Mouse (Mus musculus): Measurements from ENCODE around the gene Adgrl3.

The Adgrl3 gene

GRCm38 (mm10) chr5:81019590-81020254, at the start of gene Adgrl3:
Adgrl3 (plus strand) TSS chr5:81020138.
- DNase-seq (ENCODE audit: low spot score), result peak; percentile 78

DNA sequence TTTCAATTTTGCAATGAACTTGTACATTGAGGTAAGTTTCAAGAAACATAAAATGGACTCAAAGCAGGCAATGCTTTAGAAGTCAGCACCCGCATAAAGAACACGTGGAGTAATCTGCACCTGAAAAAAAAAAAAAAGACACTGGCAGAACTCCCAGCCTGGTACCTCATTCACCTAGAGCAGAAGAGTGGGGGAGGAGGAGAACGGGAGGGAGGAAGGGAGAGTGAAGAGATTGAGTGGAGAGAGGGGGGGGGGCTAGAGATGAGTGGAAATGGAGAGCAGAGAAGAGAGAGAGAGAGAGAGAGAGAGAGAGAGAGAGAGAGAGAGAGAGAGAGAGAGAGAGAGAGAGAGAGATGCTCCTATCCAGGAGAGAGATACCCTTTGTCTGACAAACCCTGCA, 772 bp upstream of the Adgrl3 start:
- no peak for DNase-seq (ENCODE audit: low spot score)

DNA sequence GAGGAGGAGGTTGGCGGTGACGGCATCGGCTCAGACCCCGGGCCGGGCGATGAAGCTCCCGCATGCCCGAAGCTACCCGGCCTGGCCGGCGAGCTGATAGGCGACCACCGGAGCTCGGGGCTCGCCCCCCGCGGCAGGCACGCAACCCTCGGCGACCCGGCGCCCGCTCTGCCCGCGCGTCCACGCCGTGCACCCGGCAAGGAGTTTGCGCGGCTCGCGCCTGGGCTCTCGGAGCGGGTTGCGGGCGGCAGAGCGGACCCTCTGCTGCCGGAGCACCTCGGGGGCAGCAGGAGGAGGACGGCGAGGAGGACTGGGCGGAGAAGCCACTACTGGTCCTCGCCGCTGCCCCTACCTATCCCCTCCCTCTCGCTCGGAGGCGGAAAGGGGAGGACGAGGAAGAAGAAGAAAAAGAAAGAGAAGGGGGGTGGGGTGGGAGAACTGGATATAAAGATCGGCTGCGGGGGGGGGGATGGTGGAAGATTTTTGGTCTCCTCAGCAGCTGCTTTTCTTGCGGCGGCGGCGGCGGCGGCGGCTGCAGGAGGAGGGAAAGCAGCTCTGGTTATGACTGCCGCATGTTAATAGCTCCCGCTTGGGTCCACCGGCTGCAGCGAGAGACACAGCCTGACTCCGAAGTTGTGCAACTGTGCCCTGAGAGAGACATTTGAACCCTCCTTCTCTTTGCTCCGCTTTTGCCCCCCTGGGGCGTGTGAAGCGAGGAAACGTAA, 505 bp downstream of the Adgrl3 start:
- DNase-seq (ENCODE audit: low spot score), result peak; percentile 46

DNA sequence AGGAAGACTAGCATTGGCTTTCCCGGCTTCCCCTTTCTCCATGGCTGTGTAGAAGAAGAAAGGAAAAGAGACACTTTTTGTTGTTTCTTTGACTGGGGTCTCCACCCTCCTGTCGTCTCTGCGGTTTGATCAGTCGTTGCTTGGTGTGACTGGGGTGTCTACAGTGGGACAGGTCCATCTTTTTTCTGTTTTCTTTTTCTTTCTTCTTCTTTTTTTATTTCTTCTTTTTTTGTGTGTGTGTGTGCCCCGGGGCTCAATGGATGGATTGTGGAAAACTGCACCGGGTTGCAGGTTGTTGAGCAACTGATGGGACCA, 1.0 kb downstream of the Adgrl3 start:
- no peak for DNase-seq (ENCODE audit: low spot score)

GRCm38 (mm10) chr5:81021331-81021863, 1.5 kb downstream of the Adgrl3 start:
- DNase-seq (ENCODE audit: low spot score), result peak; percentile 35

DNA sequence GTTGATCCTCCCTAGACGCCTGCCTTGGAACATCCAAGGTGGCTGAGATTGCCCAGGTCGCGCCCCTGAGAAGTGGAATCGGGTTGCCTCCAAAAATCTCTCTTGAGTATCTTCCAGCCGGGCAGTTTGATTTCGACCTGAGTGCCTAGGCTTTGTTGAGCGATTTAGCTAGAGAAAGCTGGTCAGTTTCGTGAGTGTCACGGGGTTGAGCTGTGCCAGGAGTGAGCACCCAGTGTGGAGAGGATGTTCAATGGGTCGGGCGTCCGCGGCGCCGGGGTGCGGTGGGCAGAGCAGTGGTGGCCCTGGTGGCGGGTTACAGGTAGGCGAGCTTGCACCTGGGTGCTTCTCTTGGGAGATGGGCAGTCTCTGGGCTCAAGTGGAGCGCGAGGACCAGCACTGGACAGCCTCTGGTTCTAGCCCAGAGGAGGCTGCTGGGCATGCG, 1.9 kb downstream of the Adgrl3 start:
- peak; percentile 14 for DNase-seq (ENCODE audit: low spot score)

DNA sequence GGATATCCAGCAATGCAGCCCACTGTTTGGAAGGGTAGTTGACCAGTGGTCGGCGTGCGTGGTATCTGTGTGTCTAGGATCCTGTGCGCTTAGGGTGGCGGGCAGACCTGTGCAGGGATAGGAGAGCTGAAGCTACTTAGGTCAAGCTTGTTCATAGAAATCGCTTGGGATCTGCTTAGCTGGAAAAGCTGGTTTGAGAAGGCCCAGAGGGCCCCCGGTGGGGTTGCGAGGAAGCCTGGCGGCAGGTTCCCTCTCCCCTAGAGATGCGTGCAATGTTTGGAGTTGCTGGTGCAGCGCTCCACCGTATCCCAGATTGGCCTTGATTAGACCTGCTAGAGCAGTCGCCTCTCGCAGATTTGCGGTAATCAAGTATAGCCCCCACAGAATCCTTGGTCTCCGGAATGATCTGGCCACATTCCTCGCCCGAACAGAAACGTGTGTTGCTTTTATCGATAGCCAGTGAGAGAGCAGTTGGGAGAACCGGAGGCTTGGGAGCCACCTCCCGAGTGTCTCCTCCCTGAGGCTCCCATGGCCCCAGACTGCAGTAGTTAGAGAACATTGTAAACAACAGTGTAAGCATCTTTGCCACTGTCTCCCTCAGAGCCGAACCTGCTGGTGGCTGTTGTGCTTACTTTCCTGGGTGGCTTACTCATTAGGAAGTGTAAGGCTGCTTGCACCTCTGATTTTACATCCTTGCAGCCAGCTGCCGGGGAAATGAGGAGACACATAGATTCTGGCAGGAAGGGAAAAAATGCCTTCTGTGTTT, 2.6 kb downstream of the Adgrl3 start:
- DNase-seq (ENCODE audit: low spot score), result peak; percentile 18

- DNase-seq (ENCODE audit: low spot score), result no peak
Observed at GRCm38 (mm10) chr5:81023923-81024715, 4.2 kb downstream of the Adgrl3 start.

DNA sequence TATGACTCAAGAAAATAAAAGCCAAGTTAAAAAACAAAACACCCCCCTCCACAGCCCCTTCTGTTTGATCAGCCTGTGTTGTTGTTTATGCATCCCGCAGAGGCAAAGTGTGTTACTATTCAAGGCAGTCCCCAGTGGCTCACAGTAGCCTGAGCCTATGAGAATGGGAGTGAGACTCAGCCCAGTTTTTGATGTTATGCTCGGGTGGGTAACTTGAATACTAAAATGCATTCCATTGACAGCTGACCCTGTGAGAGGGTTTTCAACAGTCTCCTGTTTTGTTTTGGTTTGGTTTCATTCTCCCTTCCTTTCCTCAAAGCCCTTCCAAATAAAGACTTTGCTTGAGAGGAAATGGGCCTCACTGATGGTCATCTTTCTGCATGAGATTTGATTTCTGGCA, 8.9 kb downstream of the Adgrl3 start:
- no peak for DNase-seq (ENCODE audit: low spot score)

DNA sequence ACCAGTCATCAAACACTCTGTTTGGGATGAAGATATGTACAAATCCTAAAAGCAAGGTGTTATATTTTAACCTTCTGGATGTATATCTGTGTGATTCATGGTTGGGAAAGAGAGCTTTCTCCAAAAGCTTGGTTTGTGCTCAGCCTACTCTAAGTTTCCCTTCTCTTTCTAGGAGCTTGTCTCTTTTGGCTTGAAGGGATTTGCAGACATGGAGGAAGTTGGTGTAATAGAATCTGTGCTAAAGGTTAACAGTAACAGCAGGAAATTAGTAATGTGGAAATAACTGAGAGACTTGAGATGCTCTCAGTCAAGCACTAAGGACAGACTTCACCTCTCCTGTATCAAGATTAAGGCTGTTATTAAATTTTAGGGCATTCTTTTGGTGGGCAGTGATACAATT, 17.2 kb downstream of the Adgrl3 start:
- no peak for DNase-seq (ENCODE audit: low spot score)

- DNase-seq (ENCODE audit: low spot score), result no peak
Observed at GRCm38 (mm10) chr5:81043875-81044274, 23.9 kb downstream of the Adgrl3 start.

DNA sequence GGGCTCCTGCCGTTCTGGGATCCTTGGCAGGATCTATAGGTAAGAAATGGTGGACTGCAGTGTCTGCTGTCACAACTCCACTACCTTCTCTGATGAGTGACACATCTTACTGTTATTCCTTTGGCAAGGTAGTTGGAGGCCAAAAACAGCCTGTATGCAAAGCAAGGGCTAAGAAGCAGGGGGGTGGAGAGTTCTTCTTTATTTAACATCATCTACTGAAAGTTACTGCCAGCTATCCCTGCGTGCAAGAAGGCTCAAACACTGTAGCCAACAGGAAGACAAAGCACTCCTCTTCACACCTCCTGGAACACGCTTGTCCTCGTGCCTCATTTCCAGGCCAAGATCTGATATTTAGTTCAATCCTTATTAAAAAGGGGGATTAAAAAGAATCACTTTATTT, 26.2 kb downstream of the Adgrl3 start:
- no peak for DNase-seq (ENCODE audit: low spot score)

DNA sequence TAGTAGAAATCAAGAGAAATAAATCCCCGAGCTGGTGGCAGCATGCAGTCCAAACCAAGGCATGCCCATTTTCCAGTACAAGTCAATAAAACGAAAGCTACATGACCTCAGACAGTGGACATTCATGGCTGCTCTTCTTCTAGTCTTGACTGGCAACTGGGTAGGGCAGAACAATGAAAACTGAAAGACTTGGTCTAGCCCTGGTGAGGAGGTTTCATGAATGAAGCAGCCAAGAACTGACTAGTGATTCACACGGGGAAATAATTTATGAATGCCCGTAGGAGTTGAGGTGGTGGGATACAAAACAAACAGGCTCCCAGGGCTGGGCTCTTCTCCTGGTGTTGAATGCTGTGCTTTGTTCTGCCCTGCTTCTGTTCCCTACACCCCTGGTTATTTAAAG, 34.7 kb downstream of the Adgrl3 start:
- no peak for DNase-seq (ENCODE audit: low spot score)

- no peak for DNase-seq (ENCODE audit: low spot score)
Observed at GRCm38 (mm10) chr5:81055253-81055652, 35.3 kb downstream of the Adgrl3 start.

DNA sequence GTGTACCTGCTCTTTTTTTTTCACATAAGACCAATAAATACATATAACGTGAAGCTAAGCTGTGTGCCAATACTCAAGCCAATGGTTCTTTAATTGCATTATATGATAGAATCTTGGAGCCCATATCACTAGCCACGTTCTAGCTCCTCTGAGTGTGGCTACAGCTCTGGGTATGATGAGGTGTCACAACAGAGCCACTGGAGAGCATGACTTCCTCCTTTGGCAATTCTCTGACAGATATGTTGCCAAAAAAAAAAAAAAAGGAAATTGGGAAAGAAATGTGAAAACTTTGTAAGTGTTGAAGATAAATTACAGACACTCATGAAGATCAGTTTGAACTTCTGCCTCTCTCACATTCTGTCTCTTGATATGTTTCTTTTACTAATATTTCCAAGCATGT, 38.2 kb downstream of the Adgrl3 start:
- DNase-seq (ENCODE audit: low spot score), result no peak

- DNase-seq (ENCODE audit: low spot score), result no peak
Observed at GRCm38 (mm10) chr5:81060950-81061349, 41.0 kb downstream of the Adgrl3 start.

- DNase-seq (ENCODE audit: low spot score), result no peak
Observed at GRCm38 (mm10) chr5:81061386-81061785, 41.4 kb downstream of the Adgrl3 start.

DNA sequence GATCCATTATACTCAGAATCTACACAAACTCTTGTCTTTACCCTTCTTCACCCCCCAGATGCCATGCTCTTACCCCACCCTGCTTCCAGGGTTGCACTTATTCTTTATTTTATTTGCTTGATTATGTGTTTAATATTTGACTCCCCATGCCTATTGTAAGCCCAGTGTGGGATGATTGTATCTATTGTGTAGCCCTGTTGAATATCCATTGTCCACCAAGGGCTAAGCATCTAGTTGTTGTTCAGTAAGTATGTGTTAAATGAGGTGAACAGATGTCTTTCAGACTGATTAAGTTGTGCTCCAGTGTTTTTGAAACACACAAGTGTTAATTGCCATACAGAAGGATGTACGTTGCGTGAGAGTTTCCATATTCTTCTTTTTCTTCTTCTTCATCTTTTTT, 44.1 kb downstream of the Adgrl3 start:
- DNase-seq (ENCODE audit: low spot score), result no peak

DNA sequence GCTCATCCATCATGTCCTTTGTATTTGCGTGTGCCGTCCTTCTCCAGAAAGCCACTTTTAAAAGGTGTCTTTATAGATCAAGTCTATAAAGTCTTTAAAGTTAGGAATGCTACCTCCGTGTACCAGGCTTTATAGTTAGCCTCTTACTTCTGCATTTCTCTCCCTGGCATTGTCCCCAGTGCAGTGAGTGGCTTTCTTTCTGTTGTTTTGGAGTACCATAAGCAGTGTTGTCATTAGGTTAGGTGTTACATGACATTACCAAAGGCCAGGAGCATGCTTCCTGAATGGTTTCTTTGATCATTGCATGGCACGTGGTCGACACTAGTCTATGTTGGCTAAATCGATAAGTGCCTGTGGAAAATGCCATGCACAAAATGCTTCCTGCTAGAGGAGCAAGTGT, 48.2 kb downstream of the Adgrl3 start:
- no peak for DNase-seq (ENCODE audit: low spot score)

DNA sequence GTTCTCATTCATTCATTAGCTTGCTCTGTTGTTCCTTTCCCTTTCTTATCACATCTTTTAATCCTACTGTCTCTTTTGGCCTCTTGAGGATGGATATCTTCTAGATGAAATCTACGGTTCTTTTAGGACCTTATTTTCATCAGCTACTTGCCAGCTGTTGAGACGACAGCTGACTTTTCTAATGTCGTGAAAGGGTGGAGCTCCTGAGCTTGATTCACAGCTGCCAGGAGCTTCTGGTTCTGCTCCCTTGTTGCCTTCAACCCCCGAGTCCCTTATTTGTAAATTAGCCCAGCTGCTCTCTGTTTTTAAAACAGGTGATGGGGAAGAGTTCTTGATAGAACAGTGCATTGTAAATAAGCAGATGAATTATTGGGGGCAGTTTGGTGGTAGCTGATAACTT, 48.9 kb downstream of the Adgrl3 start:
- no peak for DNase-seq (ENCODE audit: low spot score)

GRCm38 (mm10) chr5:81072888-81073287, 53.0 kb downstream of the Adgrl3 start:
- no peak for DNase-seq (ENCODE audit: low spot score)

DNA sequence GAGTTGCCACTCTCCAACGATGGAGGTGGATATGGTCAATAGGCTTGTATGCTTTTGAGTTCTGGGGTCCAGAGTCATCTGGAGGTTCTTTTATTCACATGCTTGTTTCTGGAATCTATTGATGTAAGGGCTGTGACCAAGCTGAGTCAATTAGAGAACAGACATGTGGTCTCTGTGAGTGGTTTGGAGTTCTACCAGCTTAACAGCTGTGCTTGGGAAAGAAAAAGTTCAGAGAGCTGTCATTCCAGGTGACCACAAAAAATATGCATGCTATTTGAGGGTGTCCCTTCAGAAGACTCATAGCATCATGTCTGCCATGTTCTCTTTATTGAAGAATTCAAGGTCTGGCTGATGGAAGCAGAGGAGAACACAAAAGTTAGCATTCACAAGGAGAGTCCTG, 53.9 kb downstream of the Adgrl3 start:
- DNase-seq (ENCODE audit: low spot score), result no peak

Measured in ovary, postnatal 36 days (tissue).